Mouse (Mus musculus): ENCODE data around the gene Eif4g1.

- TF ChIP-seq CTCF (IDR thresholded peaks at IDR 0.05; ENCODE audit: low read depth) (no peak), EP300 (IDR thresholded peaks at IDR 0.05; ENCODE audit: low read depth) (no peak)
Measured at GRCm38 (mm10) chr16:20699266-20699665, 31.2 kb downstream of the Eif4g1 start.

Measured in heart, postnatal 0 days (tissue).